Mouse (Mus musculus): Measurements from ENCODE around the gene Cyp2f2. TPM values are rescaled to one million over a fixed set of nuclear protein-coding genes. Genes with fewer than 3 reads are reported as not detected.
A peak's percentile ranks its signal among the peaks of the same experiment; 100 is the strongest.

Cyp2f2 gene
- total RNA-seq, 1 experiment from 2014 or later: 1,420 TPM

- no peak for DNase-seq
Measured at GRCm38 (mm10) chr7:27179217-27179918, 59.7 kb downstream of the Cyp2f2 start.

DNA sequence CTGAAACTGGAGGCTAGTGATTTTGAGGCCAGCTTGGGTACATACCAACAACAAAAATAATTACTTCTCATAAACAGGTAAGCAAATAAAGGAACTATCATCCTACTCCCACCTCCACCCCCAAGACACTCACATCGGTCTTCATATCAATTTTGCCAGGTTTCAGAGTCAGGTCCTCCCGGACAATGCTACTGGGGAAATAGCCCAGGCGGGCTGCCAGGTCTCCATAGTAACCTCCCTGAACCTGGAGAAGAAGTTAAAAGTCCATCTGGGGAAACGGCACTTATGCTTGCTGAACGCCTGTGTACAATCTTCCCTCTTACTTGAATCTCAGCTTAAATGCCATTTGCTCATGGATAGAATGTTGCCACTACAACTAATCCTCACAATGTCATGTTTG, 60.3 kb downstream of the Cyp2f2 start:
- DNase-seq: peak; percentile 64

GRCm38 (mm10) chr7:27180837-27181695, 61.4 kb downstream of the Cyp2f2 start, which contains the start of the genes Gm21983 and Mia:
Gm21983 (minus strand) TSS chr7:27181086.
Mia (minus strand) TSS chr7:27181157.
- DNase-seq: no peak

DNA sequence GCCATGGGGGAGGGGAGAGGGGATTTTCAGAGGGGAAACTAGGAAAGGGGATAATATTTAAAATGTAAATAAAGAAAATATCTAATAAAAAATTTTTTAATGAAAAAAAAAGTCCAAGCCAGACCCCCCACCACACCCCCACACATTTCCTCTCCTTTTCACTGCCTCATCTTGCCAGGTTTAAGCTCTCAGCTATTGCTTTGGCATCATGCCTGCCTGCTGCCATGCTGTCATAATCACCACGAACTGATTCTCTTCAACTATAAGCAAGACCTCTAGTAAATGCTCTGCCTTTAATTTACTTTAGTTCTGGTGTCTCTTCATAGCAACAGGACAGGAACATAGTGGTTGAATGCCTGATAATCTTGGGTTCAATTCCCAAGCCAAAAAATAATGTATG, 62.8 kb downstream of the Cyp2f2 start:
- no peak for DNase-seq

Small RNAs within 50 kb of the gene (microRNA-seq; reads per million reads assigned to microRNA genes)
- gene Mir3101: 0 reads per million in 2 experiments

Other genes with a start within 250 kb of the Cyp2f2 start
- gene Cyp2a22, start 180.5 kb upstream of the Cyp2f2 start, total RNA-seq (2021): 1.2 TPM in 1 of 2 replicates, not detected in the other
- 1.8 and 9.6 TPM in 2 replicates for gene Cyp2a12, start 90.8 kb upstream of the Cyp2f2 start, total RNA-seq (2021)
- not detected in 2 replicates for gene Cyp2t4, start 33.8 kb downstream of the Cyp2f2 start, total RNA-seq (2021)
- 108 and 120 TPM in 2 replicates for gene Egln2, start 46.9 kb downstream of the Cyp2f2 start, total RNA-seq (2021)
- gene Rab4b, start 59.0 kb downstream of the Cyp2f2 start, total RNA-seq (2021): 65.7 and 78.2 TPM in 2 replicates
- gene Gm21983, start 61.2 kb downstream of the Cyp2f2 start, total RNA-seq (2021): 0.62 TPM in 1 of 2 replicates, not detected in the other
- not detected in 2 replicates for gene Mia, start 61.2 kb downstream of the Cyp2f2 start, total RNA-seq (2021)
- 23.6 and 28.0 TPM in 2 replicates for gene BC024978, start 75.9 kb downstream of the Cyp2f2 start, total RNA-seq (2021)
- gene Snrpa, start 76.4 kb downstream of the Cyp2f2 start, total RNA-seq (2021): 108 and 114 TPM in 2 replicates
- 15.9 and 18.3 TPM in 2 replicates for gene Itpkc, start 108.8 kb downstream of the Cyp2f2 start, total RNA-seq (2021)
- gene Coq8b, start 113.1 kb downstream of the Cyp2f2 start, total RNA-seq (2021): 74.4 and 90.3 TPM in 2 replicates
- gene Numbl, start 138.5 kb downstream of the Cyp2f2 start, total RNA-seq (2021): 8.4 and 12.6 TPM in 2 replicates
- 62.9 and 66.6 TPM in 2 replicates for gene Ltbp4, start 217.8 kb downstream of the Cyp2f2 start, total RNA-seq (2021)
- gene Shkbp1, start 236.1 kb downstream of the Cyp2f2 start, total RNA-seq (2021): 23.3 and 28.6 TPM in 2 replicates
- gene Gm20479, start 237.5 kb downstream of the Cyp2f2 start, total RNA-seq (2021): 0.91 TPM in 1 of 2 replicates, not detected in the other

All from adrenal gland, postnatal 25 days (tissue).